Mouse (Mus musculus) mouse trophoblast stem cell (cell line): ENCODE measurements around the gene Hoxb1.

ENCODE experiments used
- in situ Hi-C, 2 experiments: fragments of 300-500 bp; cut with MseI, MboI; formaldehyde crosslinking; loops; 2 replicates in 1 of 2; 3 replicates in 1 of 2; pipeline ENCODE4 v1.15.1; 2025

The Hoxb1 gene

DNA sequence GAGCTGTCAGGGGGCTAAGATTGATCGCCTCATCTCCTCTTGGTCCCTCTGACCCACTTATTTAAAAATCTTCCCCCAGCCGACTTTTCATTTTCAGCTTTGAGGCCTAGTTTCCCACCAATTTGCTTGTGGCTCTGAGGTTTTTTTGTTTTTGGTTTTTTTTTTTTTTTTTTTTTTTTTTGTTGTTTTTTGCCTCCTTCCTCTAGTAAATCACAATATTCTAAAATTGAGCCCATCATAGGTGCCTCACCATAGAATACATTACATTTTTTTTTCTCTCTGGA is 15.3 kb upstream of the Hoxb1 start, which contains the start of gene Hoxb2:
Hoxb2 (plus strand) TSS at position 185 of the 284 bp plus-strand sequence.
- in situ Hi-C loops, result no loop called here

- in situ Hi-C loops, result no loop called here
Observed at GRCm38 (mm10) chr11:96350791-96351190, 14.8 kb upstream of the Hoxb1 start.

DNA sequence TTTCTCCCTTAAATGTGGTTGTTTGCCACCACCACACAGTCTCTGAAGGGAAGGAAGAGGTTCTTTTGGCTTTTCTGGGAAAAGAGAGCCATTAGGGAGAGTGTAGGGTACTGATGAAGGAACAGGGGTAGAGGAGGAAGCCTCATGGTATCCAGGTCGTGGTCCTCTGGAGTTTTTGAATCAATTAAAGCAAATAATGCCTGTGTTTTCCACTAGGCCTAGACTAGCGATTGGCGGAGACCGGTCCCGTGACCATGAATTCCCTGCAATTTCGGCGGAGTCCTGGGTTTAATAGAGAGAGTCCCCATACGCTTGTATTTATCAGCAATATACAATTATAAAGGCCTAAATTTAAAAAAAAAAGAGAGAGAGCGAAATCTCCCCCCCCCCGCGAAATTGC is 14.2 kb upstream of the Hoxb1 start:
- in situ Hi-C loops, result no loop called here

GRCm38 (mm10) chr11:96351831-96352230 is 13.7 kb upstream of the Hoxb1 start:
- in situ Hi-C loops, result no loop called here

- in situ Hi-C loops, result no loop called here
Observed at GRCm38 (mm10) chr11:96352691-96353521, 12.6 kb upstream of the Hoxb1 start.

- in situ Hi-C loops, result no loop called here
Observed at GRCm38 (mm10) chr11:96353522-96353841, 12.1 kb upstream of the Hoxb1 start.

DNA sequence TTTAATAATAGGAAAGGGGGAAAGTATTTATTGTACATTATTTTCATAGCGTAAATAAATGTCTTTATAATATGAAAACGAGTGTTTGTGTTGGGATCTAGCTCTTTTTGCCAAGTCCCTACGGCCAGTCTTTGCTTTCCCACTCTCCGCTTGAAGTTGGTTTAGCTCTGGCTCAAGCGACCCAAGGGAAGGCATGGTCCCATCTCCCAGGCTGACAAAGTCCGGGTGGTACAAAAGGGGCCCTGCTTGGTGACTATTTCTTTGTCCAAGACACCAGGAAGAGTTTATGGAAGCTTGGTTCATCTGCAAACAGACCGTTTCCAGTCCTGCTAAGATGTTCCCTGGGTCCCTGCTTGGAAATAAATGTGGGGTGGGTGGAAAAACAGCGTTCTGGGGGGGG is 11.6 kb upstream of the Hoxb1 start:
- in situ Hi-C loops, result no loop called here

- in situ Hi-C loops, result no loop called here
Observed at GRCm38 (mm10) chr11:96354376-96354775, 11.2 kb upstream of the Hoxb1 start.

GRCm38 (mm10) chr11:96354801-96355311 is 10.7 kb upstream of the Hoxb1 start:
- in situ Hi-C loops, result no loop called here

DNA sequence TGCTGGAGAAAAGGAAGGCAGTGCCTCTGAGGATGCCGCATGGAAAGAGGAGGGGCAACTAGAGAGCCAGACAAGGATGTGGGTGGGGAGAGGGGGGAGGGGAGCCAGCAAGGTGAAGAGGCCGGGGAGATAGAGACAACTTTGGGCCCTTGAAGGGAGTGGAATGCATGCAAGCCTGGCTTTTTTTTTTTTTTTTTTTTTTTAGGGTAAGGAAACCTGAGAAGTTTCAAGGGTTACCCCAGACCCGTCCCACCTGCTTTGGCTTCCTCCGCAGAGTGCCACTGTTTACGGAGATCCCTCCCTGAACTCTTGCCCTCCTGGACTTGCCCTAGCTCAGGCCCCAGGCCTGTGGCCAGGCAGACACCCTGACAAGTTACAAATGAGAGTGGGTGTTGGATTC is 1.7 kb upstream of the Hoxb1 start:
- in situ Hi-C loops, result no loop called here

GRCm38 (mm10) chr11:96366092-96367041 is 815 bp downstream of the Hoxb1 start:
- in situ Hi-C loops, result no loop called here

DNA sequence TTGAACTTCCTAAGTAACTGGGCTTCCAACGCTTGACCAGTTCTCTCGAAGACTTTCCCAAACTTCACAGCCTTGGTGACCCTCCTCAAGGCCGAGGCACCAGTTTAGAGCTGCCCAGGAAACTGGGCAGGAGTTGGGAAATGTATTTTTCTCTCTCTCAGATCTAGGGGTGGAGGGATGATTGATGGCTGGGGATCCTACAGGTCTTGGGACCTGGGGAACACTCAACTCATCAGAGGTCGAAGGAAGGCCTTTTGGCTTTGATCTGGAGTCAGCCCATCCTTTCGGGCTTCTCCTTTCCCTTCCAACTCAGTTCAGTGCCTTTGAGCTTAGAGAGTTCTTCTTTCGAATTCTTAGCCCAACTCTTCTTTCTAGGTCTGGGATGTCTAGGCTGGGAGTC is 1.6 kb downstream of the Hoxb1 start:
- in situ Hi-C loops, result no loop called here

DNA sequence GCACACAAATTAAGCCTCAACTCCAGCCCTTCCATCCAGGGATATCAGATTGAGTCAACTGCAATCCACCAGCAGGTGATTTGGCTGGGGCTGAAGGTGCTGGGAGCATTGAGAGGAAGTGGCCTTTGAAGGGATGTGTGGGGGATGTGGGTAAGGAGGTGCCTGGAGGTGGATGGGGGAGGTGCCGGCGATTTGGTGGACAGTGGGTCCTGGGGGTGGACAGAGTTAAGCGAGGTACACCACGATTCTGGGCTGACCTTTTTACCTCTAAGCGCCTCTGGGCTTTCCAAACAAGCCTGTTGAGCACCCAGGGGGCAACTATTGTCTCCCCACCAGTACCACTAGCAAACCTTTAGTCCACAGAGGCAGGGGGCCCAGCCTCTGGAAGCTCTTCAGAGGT is 3.1 kb downstream of the Hoxb1 start:
- in situ Hi-C loops, result no loop called here

DNA sequence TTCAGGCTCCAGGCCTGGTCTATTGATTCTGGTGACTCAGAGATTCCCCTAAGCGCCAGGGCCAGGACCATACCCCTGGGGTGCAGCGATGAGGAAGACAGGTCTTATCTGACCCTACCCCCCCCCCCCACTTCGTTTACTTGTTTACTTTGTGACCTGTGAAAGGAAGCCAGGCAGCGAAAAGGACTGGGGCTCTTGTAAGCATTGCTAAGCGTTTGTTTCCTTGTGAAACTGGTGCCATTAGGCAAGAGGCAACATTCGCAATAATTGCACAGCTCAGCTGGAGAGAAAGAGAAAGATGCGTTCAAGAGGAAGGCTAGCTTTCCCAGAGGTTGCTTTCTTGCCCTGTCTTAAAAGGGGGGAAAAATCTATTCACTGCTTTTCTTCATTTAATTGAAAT is 3.6 kb downstream of the Hoxb1 start:
- in situ Hi-C loops, result no loop called here

- in situ Hi-C loops, result no loop called here
Observed at GRCm38 (mm10) chr11:96371726-96372125, 6.2 kb downstream of the Hoxb1 start.

DNA sequence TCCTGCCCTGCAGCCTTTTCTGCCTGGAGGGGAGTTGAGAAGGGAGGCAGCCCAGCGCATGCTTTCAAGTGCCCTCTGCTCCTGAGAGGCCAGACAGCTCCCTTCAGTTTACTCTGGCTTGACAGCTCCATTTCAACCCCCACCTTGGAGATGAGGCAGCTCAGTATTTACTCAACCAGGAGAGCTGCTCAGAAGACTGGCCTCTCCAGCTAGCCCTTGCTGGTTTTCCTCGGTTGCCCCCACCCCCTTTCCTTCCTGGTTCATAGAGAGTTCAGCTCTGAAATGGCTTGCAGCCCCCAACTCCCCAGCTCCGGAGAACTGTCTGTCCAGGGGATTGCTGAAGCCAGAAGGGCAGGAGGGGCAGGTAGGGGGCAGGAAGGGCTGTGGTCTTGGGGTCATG is 7.0 kb downstream of the Hoxb1 start:
- in situ Hi-C loops, result no loop called here

- in situ Hi-C loops, result no loop called here
Observed at GRCm38 (mm10) chr11:96374810-96375209, 9.3 kb downstream of the Hoxb1 start.

DNA sequence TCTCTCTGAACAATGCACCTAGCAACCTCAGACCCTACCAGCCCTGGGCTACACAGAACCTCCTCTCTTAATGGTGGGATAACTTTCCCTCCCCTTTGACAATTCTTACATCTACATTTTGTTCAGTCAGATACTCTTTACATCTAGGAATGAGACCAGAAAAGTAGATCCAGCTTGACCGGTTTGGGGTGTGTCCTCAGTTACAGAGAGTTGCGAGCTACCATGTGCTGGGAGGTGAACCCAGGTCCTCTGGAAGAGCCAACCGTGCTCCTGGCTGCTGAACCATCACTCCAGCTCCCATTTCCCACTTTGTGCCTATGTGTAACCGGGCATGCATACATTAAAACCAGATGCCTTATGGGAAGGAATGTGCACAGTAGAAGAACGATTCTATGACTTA is 17.8 kb downstream of the Hoxb1 start:
- in situ Hi-C loops, result no loop called here

DNA sequence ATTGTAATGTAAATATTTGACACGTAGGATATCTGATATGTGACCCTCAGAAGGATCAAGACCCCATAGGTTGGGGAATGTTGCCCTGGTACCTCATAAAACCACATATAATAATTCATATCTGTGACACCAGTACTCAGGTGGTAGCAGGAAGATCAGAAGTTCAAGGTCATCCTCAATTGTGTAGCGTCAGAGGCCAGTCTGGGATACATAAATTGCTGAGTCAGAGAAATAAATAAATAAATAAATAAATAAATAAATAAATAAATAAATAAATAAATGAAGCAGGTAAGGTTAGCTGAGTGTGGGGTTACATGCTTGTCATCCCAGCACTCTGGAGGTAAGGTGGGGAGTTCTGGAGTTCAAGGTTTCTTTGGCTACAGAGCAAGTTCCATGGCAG is 22.1 kb downstream of the Hoxb1 start:
- in situ Hi-C loops, result no loop called here

GRCm38 (mm10) chr11:96396772-96397626 is 31.4 kb downstream of the Hoxb1 start:
- in situ Hi-C loops, result no loop called here

GRCm38 (mm10) chr11:96397806-96398335 is 32.3 kb downstream of the Hoxb1 start:
- in situ Hi-C loops, result no loop called here

DNA sequence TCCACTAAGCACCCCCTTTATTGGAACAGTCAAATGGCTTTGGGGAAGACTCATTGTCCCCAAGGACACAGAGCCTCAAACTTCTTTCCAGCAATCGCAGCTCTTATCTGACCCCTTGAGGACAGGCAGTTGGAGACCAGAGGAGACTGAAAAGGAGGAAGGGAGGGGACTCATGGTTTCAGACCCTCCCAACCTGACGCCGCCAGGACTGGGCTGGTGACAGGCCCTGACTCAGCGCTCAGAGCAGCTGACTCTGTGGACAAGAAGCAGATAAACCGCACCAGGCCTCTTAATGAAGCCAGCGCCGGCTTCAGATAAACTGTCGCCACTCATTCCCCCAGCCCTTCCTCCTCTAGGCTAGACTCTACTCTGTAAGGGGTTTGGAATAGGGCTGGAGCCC is 34.4 kb downstream of the Hoxb1 start:
- in situ Hi-C loops, result no loop called here
